Mouse (Mus musculus): ENCODE measurements around the gene Abcf2. TPM values are rescaled to one million over a fixed set of nuclear protein-coding genes. Genes with fewer than 3 reads are reported as not detected.
A peak's percentile ranks its signal among the peaks of the same experiment; 100 is the strongest.
"Not testable (repeated sequence)": the region's sequence is repeated elsewhere in the genome, so short reads cannot be mapped to it uniquely, and the experiment has no call there.

The Abcf2 gene
- total RNA-seq, 2 experiments from 2014 or later, result 13.7 to 14.7 TPM

DNA sequence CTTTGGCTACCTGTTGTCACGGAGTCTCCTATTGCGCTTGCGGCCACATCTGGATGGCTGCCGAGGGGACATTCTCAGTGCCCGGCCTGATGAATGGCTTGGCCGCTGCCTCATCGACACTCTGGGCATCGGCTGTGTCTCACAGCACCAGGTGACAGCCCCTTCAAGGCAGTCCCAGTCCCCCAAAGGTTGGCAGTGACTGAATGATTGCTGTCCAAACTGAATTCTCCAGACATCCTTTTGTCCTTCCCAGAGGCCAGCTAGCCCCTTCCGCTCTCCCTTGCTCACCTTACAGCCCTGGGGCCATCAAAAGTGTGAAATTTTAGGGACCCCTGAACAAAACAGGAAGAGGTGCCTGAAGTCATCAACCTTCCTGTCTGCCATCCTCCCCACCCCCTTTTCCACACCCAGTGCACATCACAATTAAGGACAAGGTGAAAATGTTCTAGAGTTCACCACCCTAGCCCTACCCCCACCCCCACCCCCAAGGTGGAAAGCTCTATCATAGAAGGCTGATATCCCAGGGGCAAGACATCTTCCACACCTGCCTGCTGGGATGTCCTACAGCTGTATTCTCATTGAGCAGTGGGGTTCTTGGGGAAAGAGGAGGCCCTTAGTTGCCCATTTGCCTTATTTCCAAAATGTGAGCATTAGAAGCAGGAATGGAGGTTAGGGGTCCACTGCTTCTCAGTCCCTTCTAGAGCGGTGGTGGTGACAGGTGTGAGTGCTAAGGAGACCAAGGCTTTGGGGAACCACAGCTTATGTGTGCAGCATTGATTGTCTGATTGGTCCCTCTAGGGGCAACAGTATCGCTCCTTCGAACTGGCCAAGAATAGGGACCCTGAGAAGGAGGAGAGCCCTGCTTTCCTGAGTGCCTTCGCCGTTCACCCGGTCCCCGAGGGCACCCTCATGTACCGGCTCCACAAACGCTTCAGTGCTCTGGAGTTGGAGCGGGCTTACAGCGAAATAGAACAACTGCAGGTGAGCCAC, 12.5 kb upstream of the Abcf2 start:
- no peak for ATAC-seq (replicated peaks; ENCODE audit: low FRiP score, poor library complexity, severe bottlenecking)

DNA sequence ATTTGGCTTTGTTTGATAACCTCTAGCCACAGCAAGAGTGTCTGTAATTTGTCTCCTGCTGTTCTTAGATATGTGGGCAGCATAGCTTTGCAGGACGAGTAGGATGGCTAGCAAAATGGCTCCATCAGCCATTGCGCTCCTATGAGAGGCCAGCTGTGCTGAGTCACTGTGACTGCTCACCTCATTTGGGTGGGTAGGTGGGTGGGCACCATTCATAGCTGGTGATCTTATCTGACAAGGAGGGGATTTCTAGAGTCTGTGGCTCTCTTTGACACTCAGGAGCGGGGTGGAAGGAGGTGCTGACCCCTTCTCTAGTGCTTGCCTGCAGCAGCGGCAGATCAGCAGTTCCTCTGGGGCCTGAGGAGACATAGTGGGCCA, 9.9 kb upstream of the Abcf2 start:
- ATAC-seq (replicated peaks; ENCODE audit: low FRiP score, poor library complexity, severe bottlenecking), result peak; percentile 62

DNA sequence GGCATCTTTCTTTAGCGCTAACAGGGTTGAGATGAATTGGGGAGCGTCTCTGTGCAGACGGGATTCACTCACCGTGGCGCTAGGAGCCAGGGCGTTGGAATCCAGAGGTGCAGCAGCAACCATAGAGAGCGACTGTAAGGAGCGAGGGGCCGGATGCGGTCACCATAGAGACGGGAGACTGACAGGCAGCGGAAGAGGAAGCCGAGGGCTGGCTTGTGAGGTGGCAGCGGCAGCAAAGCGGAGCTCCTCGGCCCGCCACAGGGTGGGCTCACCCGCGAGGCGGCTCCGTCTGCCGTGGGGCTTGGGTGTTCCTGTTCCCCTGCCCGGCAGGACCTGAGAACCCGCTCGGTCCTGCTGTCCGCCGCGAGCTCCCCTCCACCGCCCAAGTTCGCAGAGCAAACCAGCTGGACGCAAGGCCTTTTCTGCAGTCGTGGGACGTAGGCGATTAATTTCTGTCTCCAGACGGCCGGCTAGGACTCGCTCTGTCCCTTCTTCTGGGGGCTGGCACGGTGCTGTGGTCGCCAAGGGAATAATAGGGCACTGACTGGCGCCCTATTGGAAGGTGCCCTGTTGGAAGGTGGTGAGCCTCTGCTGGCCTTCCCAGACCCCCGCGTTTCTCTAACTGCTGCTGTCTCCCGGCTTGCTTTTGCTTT, 9.4 kb upstream of the Abcf2 start, which contains the start of gene Chpf2:
Chpf2 (plus strand) TSS at position 195 of the 653 bp plus-strand sequence.
- ATAC-seq (replicated peaks; ENCODE audit: low FRiP score, poor library complexity, severe bottlenecking), result peak; percentile 81

- ATAC-seq (replicated peaks; ENCODE audit: low FRiP score, poor library complexity, severe bottlenecking), result 0 out of 2 replicates have a peak, but pooled peaks have one; percentile 4
Measured at GRCm38 (mm10) chr5:24586106-24586505, 8.8 kb upstream of the Abcf2 start.

DNA sequence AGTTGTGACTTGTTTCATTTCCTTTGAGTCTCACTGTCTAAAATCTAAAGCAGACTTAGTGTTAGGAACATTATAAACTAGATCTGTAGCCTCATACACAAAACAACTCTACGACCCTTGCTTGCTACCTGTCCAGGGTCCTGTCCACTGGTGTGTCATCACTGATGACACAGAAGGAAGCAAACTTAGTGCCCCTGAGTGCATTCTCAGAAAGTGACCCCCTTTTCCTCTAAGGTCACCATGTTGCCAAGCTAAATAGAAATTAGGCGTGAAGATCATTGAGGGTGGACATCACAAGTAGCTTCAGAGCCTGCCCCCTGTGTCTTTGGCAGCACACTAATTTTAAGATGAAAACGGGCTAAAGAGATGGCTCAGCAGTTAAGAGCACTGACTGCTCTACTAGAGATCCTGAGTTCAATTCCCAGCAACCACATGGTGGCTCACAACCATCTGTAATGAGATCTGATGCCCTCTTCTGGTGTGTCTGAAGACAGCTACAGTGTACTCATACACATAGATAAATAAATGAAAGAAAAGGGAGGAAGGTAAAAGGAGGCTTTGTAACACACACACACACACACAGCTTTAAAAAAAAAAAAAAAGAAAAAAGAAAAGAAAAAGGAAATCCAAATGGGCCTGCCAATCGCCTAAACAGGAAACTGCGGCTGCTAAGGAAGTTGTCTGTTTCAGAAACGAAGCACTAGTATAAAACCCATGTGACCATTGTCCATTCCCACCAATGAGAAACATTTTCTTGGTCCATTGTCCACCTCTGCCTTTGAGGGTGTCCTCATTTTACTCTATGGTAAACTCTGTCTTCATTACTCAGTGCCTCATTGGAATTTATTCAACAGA, 1.1 kb upstream of the Abcf2 start:
- no peak for ATAC-seq (replicated peaks; ENCODE audit: low FRiP score, poor library complexity, severe bottlenecking)

- peak; percentile 37 for ATAC-seq (replicated peaks; ENCODE audit: low FRiP score, poor library complexity, severe bottlenecking)
Measured at GRCm38 (mm10) chr5:24576801-24577182, 475 bp downstream of the Abcf2 start.

- ATAC-seq (replicated peaks; ENCODE audit: low FRiP score, poor library complexity, severe bottlenecking), result no peak
Measured at GRCm38 (mm10) chr5:24575948-24576347, 1.3 kb downstream of the Abcf2 start.

- ATAC-seq (replicated peaks; ENCODE audit: low FRiP score, poor library complexity, severe bottlenecking), result no peak
Measured at GRCm38 (mm10) chr5:24556709-24557108, 20.6 kb downstream of the Abcf2 start, which contains the start of gene 4931409K22Rik. Gene 4931409K22Rik, minus strand, starts transcription at chr5:24556809.

DNA sequence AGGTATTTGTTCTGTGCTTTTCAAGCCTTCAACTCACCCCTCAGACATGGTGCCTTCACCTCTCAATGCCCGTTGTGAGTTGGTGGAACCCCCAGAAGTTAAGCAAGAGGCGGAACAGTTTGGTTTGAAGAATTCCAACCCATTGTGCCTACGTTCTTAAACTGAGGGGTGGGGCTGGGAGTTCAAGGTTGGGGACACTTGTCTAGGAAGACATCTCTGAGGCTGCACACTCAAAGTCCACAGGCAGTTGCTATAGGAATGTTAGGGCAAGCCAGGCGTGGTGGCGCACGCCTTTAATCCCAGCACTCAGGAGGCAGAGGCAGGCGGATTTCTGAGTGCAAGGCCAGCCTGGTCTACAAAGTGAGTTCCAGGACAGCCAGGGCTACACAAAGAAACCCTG, 21.9 kb downstream of the Abcf2 start:
- not testable (repeated sequence) for ATAC-seq (replicated peaks; ENCODE audit: low FRiP score, poor library complexity, severe bottlenecking)

DNA sequence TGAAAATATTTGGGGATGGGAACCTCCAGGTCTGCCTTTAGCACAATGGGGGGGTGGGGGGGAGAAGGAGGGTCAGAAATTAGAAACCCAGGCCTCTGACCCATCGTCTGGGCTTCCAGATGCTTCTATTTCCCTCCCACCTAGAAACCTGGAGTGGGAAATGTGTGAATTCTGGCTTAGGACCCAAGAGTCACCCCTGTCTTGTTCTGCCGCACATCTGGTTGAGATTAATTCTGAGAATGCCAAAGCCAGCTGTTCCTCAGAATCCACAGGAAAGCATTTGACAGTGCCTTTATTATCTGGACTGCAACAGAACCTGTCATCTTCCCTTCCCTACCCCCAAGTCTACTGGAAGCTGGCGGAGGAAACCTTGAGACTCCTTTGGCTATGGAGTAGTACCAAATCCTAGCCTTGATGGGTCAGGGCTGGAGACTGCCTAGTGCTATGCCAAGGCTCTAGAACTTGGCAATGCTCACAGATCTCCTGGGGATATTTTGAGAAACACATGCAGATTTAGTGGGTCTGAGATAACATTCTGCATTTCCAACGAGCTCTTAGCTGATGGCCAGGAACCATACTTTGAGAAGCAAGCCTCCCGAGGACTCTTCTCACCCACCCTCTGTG, 23.5 kb downstream of the Abcf2 start:
- no peak for ATAC-seq (replicated peaks; ENCODE audit: low FRiP score, poor library complexity, severe bottlenecking)

- no peak for ATAC-seq (replicated peaks; ENCODE audit: low FRiP score, poor library complexity, severe bottlenecking)
Measured at GRCm38 (mm10) chr5:24551317-24551688, 26.0 kb downstream of the Abcf2 start.

DNA sequence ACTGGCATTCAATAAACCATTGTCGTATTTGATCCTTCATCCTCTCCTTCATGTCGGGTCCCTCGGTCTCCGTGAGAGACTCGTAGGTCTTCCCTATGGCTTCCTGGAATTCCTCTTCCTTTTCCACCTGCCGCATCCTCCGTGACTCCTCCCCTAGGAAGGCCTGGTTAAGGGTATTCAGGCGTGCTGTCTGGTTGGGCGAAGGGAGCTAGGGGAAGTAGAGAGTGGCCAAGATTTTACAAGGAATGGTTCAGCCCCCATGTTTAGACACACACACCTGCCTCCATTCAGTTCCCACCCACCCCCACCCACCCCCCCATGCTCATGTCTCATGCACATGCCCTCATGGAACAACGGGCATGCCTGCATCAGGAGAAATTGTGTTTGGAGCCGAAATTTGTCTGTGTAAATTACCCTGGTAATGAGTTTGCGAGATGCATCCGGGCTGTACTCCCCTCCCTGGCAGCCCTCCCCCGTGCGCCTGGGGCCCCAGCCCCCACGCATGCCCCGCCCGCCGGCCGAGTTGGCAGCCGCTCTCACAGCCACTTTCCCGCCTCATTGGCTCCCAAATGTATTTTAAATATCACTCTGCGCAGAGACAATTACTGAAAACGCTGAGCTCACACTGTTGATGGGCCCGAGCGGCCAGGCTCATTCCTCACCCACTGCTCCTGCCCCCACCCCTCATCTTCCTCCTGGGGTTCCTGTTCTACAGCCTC, 26.5 kb downstream of the Abcf2 start:
- no peak for ATAC-seq (replicated peaks; ENCODE audit: low FRiP score, poor library complexity, severe bottlenecking)

DNA sequence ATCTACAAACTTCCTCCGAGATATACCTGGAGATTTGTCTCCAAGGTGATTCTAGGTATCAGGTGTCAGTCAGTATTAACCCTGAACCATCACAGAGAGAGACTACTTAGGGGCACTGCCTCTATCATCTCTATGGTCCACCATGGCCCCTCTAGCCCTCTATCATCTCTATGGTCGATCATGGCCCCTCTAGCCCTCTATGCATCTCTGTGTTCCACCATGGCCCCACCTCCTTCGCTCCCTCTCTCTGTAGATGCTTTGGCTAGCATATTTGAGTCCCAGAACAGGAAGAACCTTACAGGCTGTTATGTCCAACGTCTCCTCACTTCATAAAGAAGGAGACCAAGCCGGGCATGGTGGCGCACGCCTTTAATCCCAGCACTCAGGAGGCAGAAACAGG, 34.6 kb downstream of the Abcf2 start:
- no peak for ATAC-seq (replicated peaks; ENCODE audit: low FRiP score, poor library complexity, severe bottlenecking)

DNA sequence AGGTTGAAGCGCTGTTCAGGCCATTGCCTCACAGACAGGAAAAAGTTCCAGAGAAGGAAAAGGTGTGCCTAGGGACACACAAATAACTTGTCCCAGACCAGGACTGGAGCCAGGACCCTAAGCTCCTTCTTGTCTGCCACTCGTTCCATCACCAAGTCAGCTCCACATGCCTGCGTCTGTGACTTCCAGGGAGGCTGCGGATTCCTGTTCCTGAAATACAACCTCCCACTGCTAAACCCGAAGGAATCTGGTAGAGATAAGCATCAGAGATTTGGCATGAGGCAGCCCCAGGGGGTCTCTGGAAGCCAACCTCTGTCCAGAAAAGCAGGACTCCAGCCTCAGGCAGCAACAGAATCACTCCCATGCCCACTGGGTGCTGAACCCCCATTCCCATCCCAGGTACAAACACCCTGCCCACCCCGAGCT, 36.1 kb downstream of the Abcf2 start:
- ATAC-seq (replicated peaks; ENCODE audit: low FRiP score, poor library complexity, severe bottlenecking), result no peak

GRCm38 (mm10) chr5:24540387-24541143, 36.7 kb downstream of the Abcf2 start, which contains the start of gene Asb10:
Gene Asb10, minus strand, starts transcription at chr5:24540978.
- no peak for ATAC-seq (replicated peaks; ENCODE audit: low FRiP score, poor library complexity, severe bottlenecking)

- no peak for ATAC-seq (replicated peaks; ENCODE audit: low FRiP score, poor library complexity, severe bottlenecking)
Measured at GRCm38 (mm10) chr5:24539571-24540296, 37.5 kb downstream of the Abcf2 start.

DNA sequence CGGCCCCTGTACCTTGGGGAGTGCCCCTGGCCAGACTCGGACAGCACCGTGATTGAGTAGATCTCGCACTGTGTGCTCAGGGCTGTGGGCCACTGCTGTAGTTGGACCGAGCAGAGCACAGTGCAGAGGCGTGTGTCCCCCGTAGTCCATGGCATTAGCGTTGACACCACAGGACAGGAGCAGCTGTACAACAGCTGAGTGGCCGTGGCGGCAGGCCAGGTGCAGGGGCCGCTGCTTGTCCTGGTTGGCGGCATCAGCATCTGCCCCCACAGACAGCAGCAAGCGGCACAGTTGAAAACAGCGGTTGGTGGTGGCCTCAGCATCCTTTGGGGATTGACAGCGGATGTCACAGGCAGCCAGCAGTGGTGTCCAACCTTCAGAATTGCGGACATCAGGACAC, 39.6 kb downstream of the Abcf2 start:
- ATAC-seq (replicated peaks; ENCODE audit: low FRiP score, poor library complexity, severe bottlenecking), result no peak

Data from erythroid progenitor cell, adult 5-6 weeks (primary cell).